Mouse (Mus musculus) G1E (cell line): ENCODE results near the gene Pet100. TPM values are rescaled to one million over a fixed set of nuclear protein-coding genes. Genes with fewer than 3 reads are reported as not detected.

Experiments
- ATAC-seq: 2 replicates; pipeline ENCODE4 v1.8.0; 2016; ENCODE audit warnings: mild to moderate bottlenecking; ENCODE audit not compliant: insufficient number of reproducible peaks, poor library complexity, low FRiP score, severe bottlenecking; ENCODE audit errors: extremely low read depth
- DNase-seq: peaks from one replicate; pipeline ENCODE4 v3.0.0; 2012; ENCODE audit warnings: low spot score
- H3K27me3 ChIP-seq: 2 replicates; pipeline ENCODE4 v1.6.1; 2012; ENCODE audit warnings: mild to moderate bottlenecking, low read length, inconsistent platforms; ENCODE audit not compliant: insufficient read depth
- H3K36me3 ChIP-seq: replicated peaks from 2 replicates; pipeline ENCODE3; 2012; ENCODE audit warnings: mild to moderate bottlenecking, inconsistent platforms
- H3K4me1 ChIP-seq: 2 replicates; pipeline ENCODE4 v1.6.1; 2012; ENCODE audit warnings: low read depth, low read length, inconsistent platforms, mixed read lengths; ENCODE audit not compliant: insufficient read depth
- H3K4me3 ChIP-seq: 2 replicates; pipeline ENCODE4 v1.5.1; 2012; ENCODE audit warnings: low read depth, mild to moderate bottlenecking, inconsistent platforms, low read length, moderate library complexity, mixed read lengths
- H3K9me3 ChIP-seq: replicated peaks from 2 replicates; pipeline ENCODE4 v1.6.1; 2012; ENCODE audit warnings: inconsistent platforms
- CTCF ChIP-seq: IDR thresholded peaks from 2 replicates; pipeline ENCODE4 v1.5.1; 2012; ENCODE audit warnings: low read depth, low read length, inconsistent platforms, mixed read lengths
- GATA1 ChIP-seq: IDR thresholded peaks from 2 replicates; pipeline ENCODE4 v1.6.1; 2012; ENCODE audit warnings: borderline replicate concordance, low read length, inconsistent platforms, mixed read lengths
- GATA2 ChIP-seq: IDR thresholded peaks from 2 replicates; pipeline ENCODE4 v1.6.1; 2012; ENCODE audit warnings: low read depth, low read length, inconsistent platforms, borderline replicate concordance
- POLR2AphosphoS5 ChIP-seq: IDR thresholded peaks from 2 replicates; pipeline ENCODE4 v1.6.1; 2012; ENCODE audit warnings: low read depth, low read length, inconsistent platforms; ENCODE audit not compliant: insufficient replicate concordance
- TAL1 ChIP-seq: conservative IDR thresholded peaks from 2 replicates; pipeline ENCODE4 v1.6.1; 2012; ENCODE audit warnings: low read depth, low read length, inconsistent platforms, mixed read lengths
- polyA plus RNA-seq: library from polyadenylated mRNA; stranded (reverse); fragments of >175 nt; gene quantifications from 2 replicates; pipeline ENCODE4 v1.2.3, GENCODE M21; 2012
- total RNA-seq, 2 experiments: library from RNA; stranded (forward) in 1 of 2; stranded (reverse) in 1 of 2; fragments of 200-1000 nt in 1 of 2; fragments of >200 nt in 1 of 2; fragmentation: Nextera tagmentation in 1 of 2; gene quantifications; 2 replicates each; pipeline ENCODE4 v1.2.3; 2014 to 2017

Pet100 gene
- total and polyA plus RNA-seq, 3 experiments = 22.2 to 116 (median 52.9) TPM

DNA sequence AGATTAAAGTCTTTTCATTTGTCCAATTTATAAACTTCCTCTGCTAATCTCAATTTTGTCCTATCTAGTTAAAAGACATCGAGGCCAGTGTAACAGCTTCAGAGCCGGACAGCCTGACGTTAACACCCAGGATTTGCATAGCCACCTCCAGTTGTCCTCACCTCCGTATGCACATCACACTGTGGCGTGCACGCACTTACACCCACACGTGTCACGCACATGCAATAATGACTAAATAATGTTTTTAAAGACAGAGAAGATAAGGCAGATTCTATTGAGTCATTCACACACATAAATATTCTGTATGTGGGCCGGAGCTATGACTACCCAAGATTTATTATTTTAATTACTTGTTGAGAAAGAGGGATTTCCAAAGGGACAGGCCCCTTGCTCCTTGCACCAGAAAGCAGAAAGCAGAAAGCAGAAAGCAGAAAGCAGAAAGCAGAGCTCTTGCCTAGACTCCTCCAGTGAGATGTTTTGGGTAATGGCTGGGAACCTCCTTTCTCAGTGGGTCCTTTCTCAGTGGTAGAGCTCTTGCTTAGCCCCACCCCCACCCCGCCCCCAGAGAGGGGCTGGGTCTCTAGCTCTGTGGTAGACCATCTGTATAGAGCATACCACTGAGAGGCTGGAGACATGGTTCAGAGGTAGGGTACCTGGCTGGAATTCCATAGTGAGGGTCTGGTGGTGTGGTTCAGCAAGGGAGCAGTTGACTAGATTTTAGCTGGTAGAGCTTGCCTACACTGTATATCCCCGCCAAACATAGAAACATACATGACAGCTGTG, 33.6 kb downstream of the Pet100 start:
- ATAC-seq = no peak
- TF ChIP-seq GATA2 (no peak), POLR2AphosphoS5 (no peak), GATA1 (no peak), TAL1 (no peak), CTCF (no peak)
- H3K4me1 ChIP-seq = no peaks in the 10 kb centered on the region

DNA sequence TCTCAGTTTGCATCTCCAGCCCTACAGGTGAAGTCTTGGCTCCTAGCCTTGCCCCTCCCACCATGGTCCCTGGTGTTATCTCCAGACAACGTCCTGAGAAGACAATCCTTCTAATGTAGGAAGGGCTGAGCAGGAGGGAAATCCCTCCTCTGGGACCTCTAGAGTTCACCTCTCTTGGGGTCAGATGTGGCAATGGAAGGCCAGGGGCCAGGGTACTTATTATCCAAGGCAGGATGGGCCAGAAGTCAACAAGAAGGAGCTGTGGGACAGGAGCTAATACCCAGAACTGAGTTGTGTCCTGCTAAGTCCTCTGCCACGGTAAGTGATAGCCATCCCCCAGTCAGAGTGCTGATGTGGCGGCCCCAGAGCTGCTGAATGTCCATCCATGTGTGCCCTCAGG, 34.2 kb downstream of the Pet100 start, which contains the start of gene Retn:
Gene Retn (plus strand): TSS at position 245 of the 400 bp plus-strand sequence.
- peaks cover 45% of the 10 kb centered on the region for H3K27me3 ChIP-seq
- DNase-seq (no peak), ATAC-seq (no peak)
- no peaks in the 10 kb centered on the region for H3K9me3 ChIP-seq
- H3K4me3 ChIP-seq = no peak within 1 kb of the TSS
- H3K36me3 ChIP-seq = no peaks in the 10 kb centered on the region
- no peak for TF ChIP-seq GATA2
- no peak for TF ChIP-seq GATA1
- TF ChIP-seq POLR2AphosphoS5 = no peak
- no peak for TF ChIP-seq TAL1
- TF ChIP-seq CTCF = no peak
- no peaks in the 10 kb centered on the region for H3K4me1 ChIP-seq

More for the DNA sequence above, 33.6 kb downstream of the Pet100 start:
- Histone ChIP-seq H3K4me3 (no peak overlapping the region), H3K36me3 (no peaks in the 10 kb centered on the region), H3K27me3 (peaks cover 51% of the 10 kb centered on the region), H3K9me3 (no peaks in the 10 kb centered on the region)
- DNase-seq = no peak

DNA sequence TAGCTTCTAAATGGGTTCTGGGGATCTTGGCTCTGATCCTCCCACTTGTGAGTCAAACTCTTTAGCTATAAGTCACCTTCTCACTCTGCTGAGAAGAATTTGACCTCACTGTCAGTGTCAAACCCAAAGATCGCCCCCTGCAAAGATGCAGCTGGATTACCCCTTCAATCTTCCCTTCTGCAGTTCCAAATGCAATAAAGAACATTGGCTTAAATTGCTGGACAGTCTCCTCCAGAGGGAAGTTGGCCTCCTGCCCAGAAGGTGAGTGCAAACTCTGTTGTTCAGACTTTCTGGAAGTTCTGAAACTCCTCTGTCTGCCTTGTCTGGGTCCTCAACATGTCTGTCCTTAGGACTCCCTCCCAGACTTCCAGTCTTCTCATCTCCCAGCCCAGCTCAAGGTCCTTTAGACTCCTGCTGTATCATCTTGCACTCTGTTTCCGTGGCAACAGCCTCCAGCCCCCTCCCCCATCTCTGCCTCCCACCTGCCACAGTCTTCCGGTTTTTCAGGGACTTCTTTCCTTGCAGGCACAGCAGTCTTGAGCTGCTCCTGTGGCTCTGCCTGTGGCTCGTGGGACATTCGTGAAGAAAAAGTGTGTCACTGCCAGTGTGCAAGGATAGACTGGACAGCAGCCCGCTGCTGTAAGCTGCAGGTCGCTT, 35.5 kb downstream of the Pet100 start:
- Histone ChIP-seq H3K27me3 (peaks cover 43% of the 10 kb centered on the region), H3K9me3 (no peaks in the 10 kb centered on the region), H3K4me1 (no peaks in the 10 kb centered on the region), H3K4me3 (no peak overlapping the region), H3K36me3 (no peaks in the 10 kb centered on the region)
- TF ChIP-seq GATA1 (no peak), POLR2AphosphoS5 (no peak), GATA2 (no peak), CTCF (no peak), TAL1 (no peak)
- DNase-seq = no peak
- no peak for ATAC-seq

DNA sequence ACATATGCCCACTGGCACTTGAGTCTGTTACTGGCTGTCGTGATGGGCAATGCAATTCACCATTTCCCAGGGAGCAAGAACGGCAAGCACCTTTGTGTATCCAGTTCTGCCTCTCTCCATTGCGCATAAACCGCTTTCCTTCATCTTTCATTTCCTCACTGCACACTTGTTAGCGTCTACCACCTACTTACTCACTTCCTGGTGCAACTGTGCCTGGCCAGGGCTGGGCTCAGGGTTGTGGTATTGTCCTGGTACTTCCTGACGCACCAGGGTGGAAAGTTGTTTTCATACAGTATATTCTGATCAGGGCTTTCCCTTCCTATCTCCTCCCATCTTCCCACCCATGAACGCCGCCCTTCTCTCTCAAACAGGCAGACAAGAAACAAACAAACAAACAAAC, 39.5 kb downstream of the Pet100 start:
- no peak overlapping the region for H3K4me3 ChIP-seq
- H3K36me3 ChIP-seq = no peaks in the 10 kb centered on the region
- TF ChIP-seq POLR2AphosphoS5 (no peak), GATA2 (no peak), TAL1 (no peak), GATA1 (no peak), CTCF (no peak)
- H3K27me3 ChIP-seq = peaks cover 48% of the 10 kb centered on the region
- no peaks in the 10 kb centered on the region for H3K4me1 ChIP-seq
- no peaks in the 10 kb centered on the region for H3K9me3 ChIP-seq
- no peak for ATAC-seq
- no peak for DNase-seq

- Histone ChIP-seq H3K36me3 (no peaks in the 10 kb centered on the region), H3K9me3 (no peaks in the 10 kb centered on the region), H3K27me3 (peaks cover 36% of the 10 kb centered on the region), H3K4me1 (no peaks in the 10 kb centered on the region), H3K4me3 (no peak overlapping the region)
- DNase-seq = no peak
- TF ChIP-seq GATA2 (no peak), TAL1 (no peak), POLR2AphosphoS5 (no peak), CTCF (no peak), GATA1 (no peak)
- ATAC-seq = no peak
These were observed 43.1 kb downstream of the Pet100 start for GRCm38 (mm10) chr8:3664405-3664804.

- DNase-seq (no peak), ATAC-seq (no peak)
- Histone ChIP-seq H3K27me3 (peaks cover 36% of the 10 kb centered on the region), H3K9me3 (no peaks in the 10 kb centered on the region), H3K4me1 (0 out of 2 replicates have a peak, but pooled peaks cover 5% of the 10 kb centered on the region), H3K36me3 (no peaks in the 10 kb centered on the region), H3K4me3 (no peak within 1 kb of the TSS)
- TF ChIP-seq CTCF = no peak
- TF ChIP-seq GATA2 = no peak
- no peak for TF ChIP-seq GATA1
- no peak for TF ChIP-seq TAL1
These were observed 44.2 kb downstream of the Pet100 start, which contains the start of gene Mcemp1 for GRCm38 (mm10) chr8:3665507-3665906. TSS of gene Mcemp1 (plus strand) at chr8:3665754.
